Mouse (Mus musculus): ENCODE measurements at regions not wholly inside any gene's neighbourhood (a gene's known extent, or its start where the extent isn't known, plus 50 kb on each side); places are given as distances from the start of the nearest gene placed in this dataset.

DNA sequence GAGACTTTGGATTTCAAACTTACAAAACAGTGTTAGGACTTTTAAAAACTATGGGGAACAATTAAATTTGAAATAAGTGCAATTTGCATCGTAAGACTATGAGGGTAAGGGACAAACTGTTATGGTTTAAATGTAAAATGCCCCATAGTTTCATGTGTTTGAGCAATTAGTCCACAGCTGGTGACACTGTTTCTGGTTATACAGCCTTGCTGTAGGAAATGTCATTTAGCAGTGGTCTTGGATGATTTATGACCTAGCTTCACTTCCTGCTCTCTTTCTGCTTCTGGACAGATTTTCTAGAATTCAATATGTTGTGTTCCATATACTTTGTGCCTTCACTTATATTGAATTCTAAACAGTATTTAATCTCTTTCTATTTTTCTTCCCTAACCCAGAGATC is 961.5 kb upstream of the Mdga2 start:
- TF ChIP-seq CTCF (IDR thresholded peaks at IDR 0.05; ENCODE audit: low read depth), result no peak
- TF ChIP-seq EP300 (optimal IDR thresholded peaks at IDR 0.05), result no peak
